ENCODE assay signal across 13 mouse cellular contexts in the genomic region with DNA sequence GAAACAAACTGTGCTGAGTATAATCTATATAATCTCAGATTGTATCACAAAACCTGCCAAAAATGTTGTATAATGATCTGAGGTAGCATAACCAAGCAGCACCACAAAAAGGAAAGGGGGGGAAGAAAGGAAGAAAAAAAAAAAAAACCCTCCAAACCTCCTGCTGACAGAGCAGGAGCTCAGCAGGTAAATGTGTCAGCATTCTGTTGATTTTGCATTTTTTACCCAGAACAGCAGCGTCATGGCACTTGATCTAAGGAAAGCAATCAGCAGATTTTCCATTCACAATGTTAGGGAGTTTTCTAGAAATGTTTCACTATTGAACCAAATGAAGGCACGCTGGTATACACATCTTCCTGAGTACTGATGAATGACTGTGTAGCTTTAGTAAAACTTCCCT.
"Had no signal": no experiment of that assay in that cellular context is flagged by ENCODE, and none has a peak within 500 bp of the region (broad histone marks: within the 10 kb centered on the region; RNA-seq: fewer than 3 reads in every experiment).

No protein-coding gene starts in this region.

- H3K36me3 ChIP-seq: liver, embryonic 13.5 days had no signal

- DNase-seq: kidney, adult 8-10 months; liver; liver, embryonic 13.5 days; liver, postnatal 0 days; lung, postnatal 14 days; right cerebral cortex, postnatal 14 days; thymus, postnatal 4 days had no signal

- H3K27ac ChIP-seq: kidney, postnatal 0 days; left cerebral cortex, adult 2 months; limb, embryonic 12.5 days; liver, embryonic 13.5 days; lung, embryonic 15.5 days; macrophage; midbrain, embryonic 12.5 days had no signal

- H3K27me3 ChIP-seq: limb, embryonic 12.5 days; liver, embryonic 13.5 days; lung, embryonic 15.5 days; midbrain, embryonic 12.5 days had no signal

- H3K9ac ChIP-seq: limb, embryonic 12.5 days; liver, embryonic 13.5 days; liver, postnatal 0 days; lung, embryonic 15.5 days; midbrain, embryonic 12.5 days had no signal

- H3K4me3 ChIP-seq: left cerebral cortex, adult 2 months; limb, embryonic 12.5 days; liver, embryonic 13.5 days; lung, embryonic 15.5 days; midbrain, embryonic 12.5 days had no signal

- H3K4me1 ChIP-seq: limb, embryonic 12.5 days; midbrain, embryonic 12.5 days had no signal

- ATAC-seq: liver, postnatal 0 days had no signal

- H3K4me2 ChIP-seq: limb, embryonic 12.5 days; liver, embryonic 13.5 days; lung, embryonic 15.5 days; midbrain, embryonic 12.5 days had no signal

- H3K9me3 ChIP-seq: liver, embryonic 13.5 days; midbrain, embryonic 12.5 days had no signal
